15 mouse cellular contexts compared by ENCODE assay signal in genomic region chr2:113303240-113303538, GRCm38 (mm10). TPM values are rescaled to one million over a fixed set of nuclear protein-coding genes. Genes with fewer than 3 reads are reported as not detected.
DNase-seq lines count a peak whose midpoint lies in the region; ATAC-seq lines count a peak whose summit lies in the region.
"Had no signal": no experiment of that assay in that cellular context is flagged by ENCODE, and none has a peak within 500 bp of the region (broad histone marks: within the 10 kb centered on the region; RNA-seq: fewer than 3 reads in every experiment).

No protein-coding gene starts in this region.

- H3K9ac ChIP-seq in hindbrain, embryonic 13.5 days, result no peak overlapping the region
- no peak overlapping the region for H3K9ac ChIP-seq in neural tube, embryonic 12.5 days
- H3K9ac ChIP-seq in limb, embryonic 13.5 days, result 0 out of 2 replicates have a peak overlapping the region, but pooled peaks have one; percentile 10

- no peak for DNase-seq in hindbrain, embryonic 10.5 days (ENCODE audit: low spot score)
- DNase-seq in neural tube, embryonic 10.5 days (ENCODE audit: extremely low spot score, low spot score), result no peak
- no peak for DNase-seq in testis, postnatal 14 days (ENCODE audit: low spot score)
- no peak for DNase-seq in cerebellum, adult 11 months
- no peak for DNase-seq in thymus, postnatal 36 days
- DNase-seq: adrenal gland, postnatal 25 days; kidney, postnatal 10 days; liver; lung, postnatal 36 days; retina, postnatal 1 day had no signal

- H3K27me3 ChIP-seq in hindbrain, embryonic 13.5 days, result no peaks in the 10 kb centered on the region
- no peaks in the 10 kb centered on the region for H3K27me3 ChIP-seq in hindbrain, embryonic 10.5 days (ENCODE audit: insufficient read depth, poor library complexity, severe bottlenecking)
- H3K27me3 ChIP-seq in neural tube, embryonic 12.5 days (replicated peaks), result no peaks in the 10 kb centered on the region
- H3K27me3 ChIP-seq in limb, embryonic 13.5 days, result peaks cover 11% of the 10 kb centered on the region; the same call in 1 of the 2 replicates

- peak; percentile 73 for ATAC-seq in hindbrain, embryonic 13.5 days (ENCODE audit: low FRiP score)
- ATAC-seq in neural tube, embryonic 12.5 days (ENCODE audit: low FRiP score, low read depth), result 0 out of 2 replicates have a peak, but pooled peaks have one; percentile 33
- ATAC-seq in limb, embryonic 13.5 days (ENCODE audit: low FRiP score, low read depth), result peak; percentile 44; the same call in 1 of the 2 replicates

- no peaks in the 10 kb centered on the region for H3K9me3 ChIP-seq in hindbrain, embryonic 13.5 days
- H3K9me3 ChIP-seq in hindbrain, embryonic 10.5 days, result no peaks in the 10 kb centered on the region
- H3K9me3 ChIP-seq in neural tube, embryonic 12.5 days, result no peaks in the 10 kb centered on the region
- no peaks in the 10 kb centered on the region for H3K9me3 ChIP-seq in limb, embryonic 13.5 days

- no peak overlapping the region for H3K4me2 ChIP-seq in hindbrain, embryonic 13.5 days
- H3K4me2 ChIP-seq in neural tube, embryonic 12.5 days (replicated peaks), result no peak overlapping the region
- no peak overlapping the region for H3K4me2 ChIP-seq in limb, embryonic 13.5 days (replicated peaks)

- H3K4me1 ChIP-seq in hindbrain, embryonic 13.5 days (replicated peaks), result 0 out of 2 replicates have a peak, but pooled peaks cover 2% of the 10 kb centered on the region
- no peaks in the 10 kb centered on the region for H3K4me1 ChIP-seq in hindbrain, embryonic 10.5 days (replicated peaks)
- H3K4me1 ChIP-seq in neural tube, embryonic 12.5 days, result no peaks in the 10 kb centered on the region
- H3K4me1 ChIP-seq in limb, embryonic 13.5 days, result no peaks in the 10 kb centered on the region

- H3K27ac ChIP-seq in hindbrain, embryonic 13.5 days, result no peak overlapping the region
- no peak overlapping the region for H3K27ac ChIP-seq in hindbrain, embryonic 10.5 days
- no peak overlapping the region for H3K27ac ChIP-seq in neural tube, embryonic 12.5 days
- no peak overlapping the region for H3K27ac ChIP-seq in limb, embryonic 13.5 days

- no peak overlapping the region for H3K4me3 ChIP-seq in hindbrain, embryonic 13.5 days
- H3K4me3 ChIP-seq in hindbrain, embryonic 10.5 days, result no peak overlapping the region
- no peak overlapping the region for H3K4me3 ChIP-seq in neural tube, embryonic 12.5 days
- H3K4me3 ChIP-seq in limb, embryonic 13.5 days, result no peak overlapping the region
- H3K4me3 ChIP-seq: myocyte had no signal

- H3K36me3 ChIP-seq in hindbrain, embryonic 13.5 days, result no peaks in the 10 kb centered on the region
- no peaks in the 10 kb centered on the region for H3K36me3 ChIP-seq in hindbrain, embryonic 10.5 days
- H3K36me3 ChIP-seq in neural tube, embryonic 12.5 days, result no peaks in the 10 kb centered on the region
- no peaks in the 10 kb centered on the region for H3K36me3 ChIP-seq in limb, embryonic 13.5 days

- 75% methylated on average over 4 of the region's 4 CpGs for WGBS in hindbrain, embryonic 13.5 days
- 70% methylated on average over 4 of the region's 4 CpGs for WGBS in hindbrain, embryonic 10.5 days
- 75% methylated on average over 4 of the region's 4 CpGs for WGBS in neural tube, embryonic 12.5 days
- 64% methylated on average over 4 of the region's 4 CpGs for WGBS in limb, embryonic 13.5 days

RNA-seq across cellular contexts. Expression of gene Tmco5b, which starts 17.7 kb away (rescaled TPM):
- not detected in 2 replicates for polyA plus RNA-seq in hindbrain, embryonic 13.5 days (2015; fragmentation: Nextera tagmentation; extraction: Ambion mirVana)
- not detected in 2 replicates for polyA plus RNA-seq in hindbrain, embryonic 10.5 days (2016; fragmentation: Nextera tagmentation; extraction: Ambion mirVana)
- polyA plus RNA-seq in neural tube, embryonic 12.5 days (2016; fragmentation: Nextera tagmentation; extraction: Ambion mirVana), result not detected in 2 replicates
- polyA plus RNA-seq in limb, embryonic 13.5 days (2015; fragmentation: Nextera tagmentation; extraction: Ambion mirVana), result not detected in 2 replicates
- polyA plus RNA-seq: heart, embryonic 16.5 days; myocyte had no signal

RNA-seq across cellular contexts. Expression of gene Fmn1, which starts 24.3 kb away (rescaled TPM):
- 0.73 and 0.96 TPM in 2 replicates for polyA plus RNA-seq in hindbrain, embryonic 13.5 days (2015; fragmentation: Nextera tagmentation; extraction: Ambion mirVana)
- 1.2 and 1.6 TPM in 2 replicates for polyA plus RNA-seq in hindbrain, embryonic 10.5 days (2016; fragmentation: Nextera tagmentation; extraction: Ambion mirVana)
- 2.6 and 3.1 TPM in 2 replicates for polyA plus RNA-seq in neural tube, embryonic 12.5 days (2016; fragmentation: Nextera tagmentation; extraction: Ambion mirVana)
- polyA plus RNA-seq in limb, embryonic 13.5 days (2015; fragmentation: Nextera tagmentation; extraction: Ambion mirVana), result 1.9 and 2.0 TPM in 2 replicates
